Mouse (Mus musculus) right cerebral cortex, postnatal 4 days (tissue): ENCODE measurements around the gene Copb1.
"Not testable (repeated sequence)": the region's sequence is repeated elsewhere in the genome, so short reads cannot be mapped to it uniquely, and the experiment has no call there.

Source experiments
- DNase-seq: peaks from one replicate; pipeline ENCODE4 v3.0.0-alpha.2; 2022

The Copb1 gene

DNA sequence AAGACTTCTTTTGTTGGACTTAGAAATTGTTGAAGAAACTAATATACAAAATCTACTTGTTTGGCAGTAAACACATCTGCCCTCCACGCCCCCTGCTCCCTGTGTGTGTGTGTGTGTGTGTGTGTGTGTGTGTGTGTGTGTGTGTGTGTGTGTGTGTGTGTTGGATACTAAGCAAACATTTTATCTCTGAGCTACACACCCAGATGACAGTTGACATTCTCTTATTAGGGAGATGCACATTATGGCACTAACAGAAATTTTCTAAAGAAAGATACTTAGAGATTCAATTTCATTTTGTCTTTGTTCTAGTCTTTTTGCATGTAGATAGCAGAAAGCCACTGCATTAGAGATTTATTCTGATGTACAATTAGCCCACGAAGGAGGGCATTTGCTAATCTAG lies 37.6 kb downstream of the Copb1 start:
- no peak for DNase-seq

DNA sequence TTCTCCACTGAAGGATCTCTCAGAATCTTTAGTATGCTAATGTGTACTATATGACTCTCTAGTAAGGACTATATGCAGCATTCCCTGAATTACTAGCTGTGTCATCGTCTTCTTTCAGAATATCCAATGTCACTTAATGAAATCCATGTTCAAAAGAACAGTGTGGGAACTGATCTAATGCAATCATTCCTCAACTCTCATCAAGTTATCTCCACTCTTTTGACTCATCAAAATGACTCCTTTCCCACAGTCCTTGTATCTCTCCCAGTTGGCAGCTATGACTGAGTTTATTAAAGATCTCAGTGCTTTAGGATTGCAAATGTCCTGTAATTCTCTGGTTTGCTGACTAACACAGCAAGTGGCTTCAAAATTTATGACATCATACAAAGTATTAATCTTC lies 40.1 kb downstream of the Copb1 start:
- no peak for DNase-seq

DNA sequence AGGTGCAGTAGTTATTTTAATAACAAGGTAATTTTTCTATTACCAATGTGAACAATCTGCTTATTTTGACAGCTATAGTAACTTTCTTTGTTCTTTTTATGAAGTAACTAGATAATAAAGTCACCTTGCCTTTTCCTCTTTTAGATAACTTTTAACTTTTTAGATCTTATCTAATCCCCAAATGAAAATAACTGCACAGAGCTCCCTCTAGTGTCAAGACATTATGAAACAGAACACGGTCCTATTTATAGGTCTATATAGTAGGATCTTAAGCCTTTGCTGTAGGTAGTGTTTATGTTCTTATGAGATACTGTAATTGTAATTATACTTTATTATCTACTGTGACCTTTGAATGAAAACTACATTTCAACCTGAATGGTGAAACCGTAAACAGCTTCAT lies 41.0 kb downstream of the Copb1 start:
- no peak for DNase-seq

DNA sequence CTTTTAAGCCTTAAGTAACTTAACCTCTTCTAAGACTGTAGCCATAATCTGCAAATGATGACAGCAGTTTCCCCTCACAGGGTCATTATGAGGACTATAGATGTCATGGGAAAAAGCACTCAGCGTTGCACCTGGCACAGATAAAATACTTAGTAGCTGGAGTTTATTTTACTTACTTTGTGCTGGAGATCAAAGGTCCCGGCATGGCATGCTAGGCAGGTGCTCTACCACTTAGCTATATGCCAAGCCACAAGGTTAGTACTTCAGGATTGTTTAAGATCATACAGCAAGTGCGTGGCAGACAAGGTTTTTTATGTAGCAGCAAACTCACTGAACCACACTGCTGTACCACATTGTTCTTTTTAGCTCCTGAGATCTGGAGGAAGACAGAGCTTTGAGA lies 43.9 kb downstream of the Copb1 start:
- no peak for DNase-seq

DNA sequence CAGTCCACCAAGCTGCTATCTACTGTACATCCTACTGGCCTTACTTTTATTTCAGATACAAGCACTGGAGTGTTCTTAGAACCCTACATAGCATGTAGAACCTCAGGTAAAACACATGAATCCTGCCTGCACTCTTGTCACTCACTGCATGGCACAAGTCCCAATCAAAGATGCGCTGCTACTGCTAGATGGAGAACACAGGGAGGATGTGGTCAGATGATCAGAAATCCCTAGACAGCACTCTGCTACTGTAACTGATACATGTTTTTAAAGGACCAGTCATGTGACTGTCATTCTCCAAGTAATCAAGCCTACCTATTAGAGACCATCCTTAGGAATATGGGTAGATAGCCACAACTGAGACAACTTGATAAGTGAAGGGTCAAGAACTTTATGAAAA lies 44.7 kb downstream of the Copb1 start:
- DNase-seq = no peak

DNA sequence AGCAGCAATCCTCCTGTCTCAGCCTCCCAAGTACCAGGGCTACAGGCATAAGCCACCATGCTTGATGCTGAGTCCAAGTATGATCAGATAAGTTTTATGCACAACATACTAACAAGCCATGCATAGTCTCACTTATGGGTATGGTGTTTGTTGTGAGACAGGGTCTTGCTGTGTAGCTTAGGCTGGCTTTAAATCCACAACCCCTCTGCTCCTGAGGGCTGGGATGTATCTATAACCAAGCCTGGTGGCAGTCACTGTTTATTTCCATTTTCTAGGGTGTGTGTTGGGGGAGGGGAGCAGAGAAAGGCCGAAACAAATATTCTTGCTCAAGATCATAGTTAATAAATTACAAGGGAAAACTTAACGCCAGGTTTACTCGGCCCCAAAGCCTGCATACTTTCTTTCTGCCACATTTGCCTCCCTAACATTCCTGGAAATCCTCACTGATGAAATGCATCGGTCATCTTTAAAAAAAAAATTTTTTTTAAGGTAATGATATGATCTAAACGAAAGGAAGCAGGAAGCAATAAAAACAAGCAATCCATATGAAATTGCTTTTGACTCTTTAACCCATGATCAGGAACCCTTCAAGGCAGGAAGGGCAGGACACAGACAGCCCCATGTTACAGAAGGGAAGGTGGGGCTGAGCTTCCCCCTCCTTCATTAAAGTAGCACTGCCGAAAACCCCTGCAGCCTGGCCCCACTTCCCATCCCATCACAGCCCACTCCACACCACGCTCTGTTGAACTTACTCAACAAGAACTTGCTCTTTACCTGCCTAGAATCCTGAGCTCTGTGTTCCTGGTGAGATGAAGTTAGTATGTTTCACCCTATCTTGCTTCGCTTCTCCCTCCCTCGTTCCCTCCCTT lies 50.8 kb downstream of the Copb1 start:
- DNase-seq = no peak

DNA sequence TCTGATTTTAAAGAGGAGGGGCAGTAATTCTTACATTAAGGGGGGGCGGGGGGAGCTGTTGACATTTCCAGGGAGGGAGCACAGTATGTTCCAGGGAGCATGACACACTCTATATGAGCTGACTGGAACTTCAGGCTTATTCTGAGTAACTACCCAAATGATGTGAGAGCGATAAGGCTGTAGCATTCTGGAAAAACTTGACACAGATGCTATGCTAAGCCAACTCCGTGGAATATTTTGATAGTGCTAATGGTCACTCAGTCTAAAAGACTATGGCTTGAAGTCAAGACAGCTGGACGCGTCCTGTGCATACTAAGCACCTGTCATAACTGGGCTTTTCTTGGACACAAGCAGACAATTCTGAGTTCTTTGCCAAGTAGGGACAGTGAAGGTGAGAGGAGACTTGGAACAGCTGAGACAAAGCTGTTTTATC lies 51.5 kb downstream of the Copb1 start:
- DNase-seq = no peak

DNA sequence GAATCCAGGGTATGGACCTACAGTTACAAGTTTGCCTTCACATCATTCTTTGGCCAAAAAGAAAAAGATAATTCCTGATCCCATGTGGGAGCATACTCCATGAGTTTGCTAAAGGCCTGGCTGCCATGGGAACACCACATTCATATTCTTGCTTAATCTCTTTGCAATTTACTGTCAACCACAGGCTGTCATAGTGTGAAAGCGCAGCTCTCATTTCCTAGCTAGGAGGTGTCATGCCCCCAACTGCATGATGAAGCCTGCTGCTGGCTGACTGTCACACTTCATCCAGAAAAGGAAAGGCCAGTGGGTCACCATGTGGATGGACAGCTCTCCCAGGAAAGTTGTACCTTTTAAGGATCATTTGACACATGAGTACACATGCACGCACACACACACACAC lies 53.9 kb downstream of the Copb1 start:
- peak; percentile 13 for DNase-seq

DNA sequence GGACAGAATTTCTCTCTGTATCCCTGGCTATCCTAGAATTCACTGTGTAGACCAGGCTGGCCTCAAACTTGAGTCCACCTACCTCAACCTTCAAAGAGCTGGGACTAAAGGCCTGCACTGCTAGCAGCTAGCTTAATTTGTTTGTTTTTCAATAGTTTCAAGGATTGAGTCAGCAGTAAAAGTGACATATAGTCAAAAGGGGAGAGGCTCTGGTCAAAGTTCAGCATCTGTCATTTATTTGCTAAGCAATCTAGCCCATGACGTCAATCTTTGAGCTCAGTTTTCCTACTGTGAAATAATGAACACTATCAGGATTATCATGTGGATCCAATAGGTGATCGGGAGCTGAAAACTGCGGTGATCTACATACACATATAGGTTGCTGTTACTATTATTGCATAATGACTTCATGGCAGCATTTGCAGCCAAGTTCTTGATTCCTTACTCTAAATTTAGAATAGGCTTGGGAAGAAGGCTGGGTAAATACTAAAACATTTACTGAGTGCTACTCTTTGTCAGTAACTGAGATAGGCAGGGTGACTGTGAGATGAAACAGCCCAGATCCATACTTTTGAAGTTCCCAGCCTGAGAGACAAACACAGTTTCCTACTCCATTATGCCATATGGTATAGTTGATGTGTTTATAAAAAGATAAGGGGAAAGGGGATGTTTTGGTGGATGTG lies 54.9 kb downstream of the Copb1 start:
- DNase-seq = no peak

DNA sequence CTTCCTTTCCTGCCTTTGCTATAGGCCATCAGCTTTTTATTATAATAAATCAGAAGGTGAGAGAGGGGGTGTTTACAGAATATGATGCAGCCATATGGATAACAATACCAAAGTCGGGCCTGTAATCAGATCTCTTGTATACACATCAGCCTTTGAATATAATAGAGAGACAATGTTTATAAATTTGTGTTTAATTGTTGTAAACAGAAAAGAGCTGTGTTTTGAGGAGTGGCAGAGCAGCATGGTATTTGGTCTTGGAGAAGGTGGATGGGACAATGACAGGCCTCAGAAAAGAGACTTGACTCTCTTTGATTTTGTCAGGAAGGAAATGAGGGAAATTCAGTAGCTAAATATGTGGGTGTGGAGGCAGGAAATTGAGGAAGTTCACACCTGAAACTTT lies 56.3 kb downstream of the Copb1 start:
- DNase-seq = no peak

DNA sequence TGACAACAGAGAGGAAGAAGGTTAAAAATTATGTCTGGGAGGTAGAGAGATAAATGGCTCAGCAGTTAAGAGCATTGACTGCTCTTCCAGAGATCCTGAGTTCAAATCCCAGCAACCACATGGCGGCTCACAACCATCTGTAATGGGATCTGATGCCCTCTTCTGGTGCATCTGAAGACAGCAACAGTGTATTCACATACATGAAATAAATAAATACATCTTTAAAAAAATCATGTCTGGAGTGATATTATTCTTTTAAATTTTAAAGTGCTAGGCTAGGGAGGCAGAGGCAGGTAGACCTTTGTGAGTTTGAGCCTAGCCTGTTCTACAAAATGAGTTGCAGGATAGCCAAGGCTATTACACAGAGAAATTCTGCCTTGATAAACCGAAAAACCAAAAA lies 57.9 kb downstream of the Copb1 start:
- DNase-seq = not testable (repeated sequence)

DNA sequence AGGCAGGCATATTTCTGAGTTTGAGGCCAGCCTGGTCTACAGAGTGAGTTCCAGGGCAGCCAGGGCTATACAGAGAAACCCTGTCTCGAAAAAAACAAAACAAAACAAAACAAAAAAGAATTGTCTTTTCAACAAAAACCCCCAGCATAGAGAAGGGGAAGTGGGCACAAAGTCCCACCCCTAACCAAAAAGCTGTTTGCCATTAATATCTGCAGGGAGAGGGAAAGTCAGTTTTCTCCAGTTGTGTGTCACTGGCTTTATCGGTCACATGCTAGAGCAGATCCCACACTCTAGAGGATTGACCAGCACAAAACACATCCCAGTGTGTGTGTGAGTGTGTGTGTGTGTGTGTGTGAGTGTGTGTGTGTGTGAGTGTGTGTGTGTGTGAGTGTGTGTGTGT lies 59.7 kb downstream of the Copb1 start:
- DNase-seq = not testable (repeated sequence)

DNA sequence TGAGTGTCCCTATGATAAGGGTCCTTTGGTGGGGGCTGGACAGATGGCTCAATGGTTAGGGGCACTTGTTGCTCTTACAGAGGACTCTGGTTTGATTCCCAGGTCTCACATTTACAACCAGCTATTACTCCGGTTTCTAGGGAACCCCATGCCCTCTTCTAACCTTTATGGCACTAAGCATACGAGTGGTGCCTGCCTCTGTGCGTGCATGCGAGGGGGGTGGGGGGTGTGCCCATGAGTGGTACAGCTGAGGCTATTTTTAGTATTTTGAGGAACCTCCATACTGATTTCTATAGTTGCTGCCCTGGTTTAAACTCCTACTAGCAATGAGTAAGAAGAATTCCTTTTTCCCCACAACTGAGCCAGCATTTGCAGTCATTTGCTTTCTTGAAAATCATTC lies 60.3 kb downstream of the Copb1 start:
- DNase-seq = no peak

DNA sequence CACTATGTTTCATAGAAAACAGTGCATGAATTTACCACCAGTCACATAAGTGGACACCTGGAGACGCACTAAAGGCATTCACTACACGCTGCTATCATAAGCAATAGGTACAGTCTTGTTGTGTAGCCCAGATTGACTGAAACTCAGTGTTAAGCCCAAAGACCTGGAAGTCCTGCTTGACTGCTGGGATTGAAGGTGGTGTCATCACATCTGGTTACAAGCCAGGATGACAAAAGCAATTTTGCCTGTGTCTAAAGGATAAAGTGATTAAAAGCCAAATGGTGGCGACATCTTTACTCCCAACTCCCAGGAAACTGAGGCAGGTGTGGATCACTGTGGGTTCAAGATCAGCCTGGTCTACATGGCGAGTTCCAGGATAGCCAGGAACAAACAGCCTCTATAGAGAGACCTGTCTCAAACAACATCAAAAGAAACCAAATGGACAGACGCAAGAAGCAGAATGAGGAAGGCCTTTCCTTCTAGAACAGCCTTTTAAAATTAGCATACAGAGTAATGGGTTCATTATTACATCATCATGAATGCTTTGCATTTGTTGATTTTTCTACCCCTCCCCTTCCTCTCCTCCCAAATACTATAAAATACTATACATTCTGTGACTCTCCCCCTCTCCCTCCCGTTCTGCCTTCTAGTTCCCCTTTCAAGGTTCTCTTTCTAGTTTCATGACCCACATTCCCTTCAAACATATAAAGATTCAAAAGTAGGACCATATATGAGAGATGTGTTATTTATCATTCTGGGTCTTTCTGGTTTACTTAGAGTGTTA lies 61.0 kb downstream of the Copb1 start:
- DNase-seq = no peak

DNA sequence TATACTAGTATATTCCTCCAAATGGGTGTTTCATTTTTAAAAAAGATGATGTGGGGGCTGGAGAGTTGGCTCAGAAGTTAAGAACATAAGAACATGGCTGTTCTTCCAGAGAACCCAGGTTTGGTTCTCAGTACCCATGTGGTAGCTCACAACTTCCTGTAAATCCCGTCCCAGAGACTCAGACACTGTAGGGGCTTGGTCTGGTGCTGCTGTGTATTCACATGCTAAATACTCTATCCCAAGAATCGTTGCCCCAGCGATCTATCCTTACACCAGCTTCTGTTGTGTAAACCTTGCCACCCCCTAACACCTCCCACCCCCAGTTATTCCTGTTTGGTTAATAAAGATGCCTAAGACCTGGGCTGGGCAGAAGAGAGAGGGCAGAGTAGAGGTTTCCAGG lies 61.9 kb downstream of the Copb1 start:
- no peak for DNase-seq

DNA sequence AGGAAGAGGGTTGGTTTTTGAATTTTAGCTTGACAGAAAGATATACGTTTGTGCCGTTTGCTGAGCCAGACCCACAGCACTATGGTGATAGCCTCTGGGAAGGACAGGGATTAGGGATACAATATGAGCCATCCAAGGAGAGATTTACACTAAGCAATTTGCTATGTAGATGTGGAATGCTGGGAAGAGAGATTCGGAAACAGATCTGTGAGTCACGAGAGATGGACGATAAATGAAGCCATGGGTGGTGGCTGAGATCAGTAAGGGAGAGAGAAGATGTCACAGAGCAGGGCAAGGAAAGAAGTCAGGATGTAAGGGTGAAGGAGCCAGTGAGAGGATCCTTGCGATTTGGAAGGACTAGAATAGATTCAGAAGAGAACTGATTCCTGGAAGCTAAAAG lies 71.1 kb downstream of the Copb1 start:
- DNase-seq = no peak

DNA sequence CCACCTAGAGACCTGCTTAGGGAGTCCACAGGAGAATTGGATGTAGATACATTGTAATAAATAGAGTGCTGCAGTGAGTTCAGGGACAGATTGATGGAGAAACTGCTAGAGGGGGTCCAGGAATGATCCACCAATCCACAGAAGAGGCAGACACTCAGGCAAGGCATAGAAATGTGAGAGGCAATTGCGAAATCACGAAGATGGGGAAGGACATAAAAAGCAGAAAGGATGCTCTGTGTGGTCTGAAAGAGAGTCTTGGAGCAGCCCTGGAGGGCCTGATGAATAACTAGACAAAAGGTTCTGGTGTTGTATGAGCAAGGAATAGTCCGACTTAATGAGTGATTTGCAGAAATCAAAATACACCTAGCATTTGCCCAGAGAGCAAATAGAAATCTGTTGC lies 71.8 kb downstream of the Copb1 start:
- DNase-seq = no peak

DNA sequence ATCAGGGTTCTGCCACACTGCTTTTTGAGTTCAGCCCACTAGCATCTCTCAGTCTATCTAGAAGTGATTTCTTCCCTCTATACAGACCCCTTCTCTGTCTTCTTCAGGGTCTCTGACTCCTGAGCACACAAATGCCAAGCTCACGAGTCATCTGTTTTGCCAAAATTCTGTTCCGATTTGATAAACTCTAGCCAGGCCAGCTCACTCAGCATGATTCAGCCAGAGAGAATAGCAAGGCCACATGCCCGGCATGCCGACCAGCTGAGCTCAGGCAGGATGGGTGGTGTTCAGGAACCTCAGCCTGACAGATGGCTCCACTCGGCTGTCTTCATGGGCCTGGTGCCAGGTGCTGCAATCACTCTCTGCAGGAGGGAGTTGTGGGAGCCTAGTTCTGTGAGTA lies 73.1 kb downstream of the Copb1 start:
- DNase-seq = peak; percentile 79

DNA sequence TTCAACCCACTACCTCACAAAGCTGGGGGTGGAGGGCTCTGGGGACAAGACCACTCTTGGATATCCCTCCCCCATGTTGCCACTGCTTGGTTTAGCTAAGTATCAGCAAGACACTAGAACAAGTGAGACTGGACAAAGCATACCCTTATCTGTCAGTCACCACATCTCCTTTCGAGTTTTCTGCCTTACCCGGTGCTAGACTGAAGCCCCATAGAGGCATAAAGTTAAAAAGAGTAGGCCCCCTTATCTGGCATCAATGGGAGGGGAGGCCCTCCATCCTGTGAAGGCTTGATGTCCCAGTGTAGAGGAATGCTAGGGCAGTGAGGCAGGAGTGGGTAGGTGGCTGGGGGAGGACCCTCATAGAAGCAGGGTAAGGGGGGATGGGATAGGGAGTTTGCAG lies 77.9 kb downstream of the Copb1 start:
- DNase-seq = no peak

DNA sequence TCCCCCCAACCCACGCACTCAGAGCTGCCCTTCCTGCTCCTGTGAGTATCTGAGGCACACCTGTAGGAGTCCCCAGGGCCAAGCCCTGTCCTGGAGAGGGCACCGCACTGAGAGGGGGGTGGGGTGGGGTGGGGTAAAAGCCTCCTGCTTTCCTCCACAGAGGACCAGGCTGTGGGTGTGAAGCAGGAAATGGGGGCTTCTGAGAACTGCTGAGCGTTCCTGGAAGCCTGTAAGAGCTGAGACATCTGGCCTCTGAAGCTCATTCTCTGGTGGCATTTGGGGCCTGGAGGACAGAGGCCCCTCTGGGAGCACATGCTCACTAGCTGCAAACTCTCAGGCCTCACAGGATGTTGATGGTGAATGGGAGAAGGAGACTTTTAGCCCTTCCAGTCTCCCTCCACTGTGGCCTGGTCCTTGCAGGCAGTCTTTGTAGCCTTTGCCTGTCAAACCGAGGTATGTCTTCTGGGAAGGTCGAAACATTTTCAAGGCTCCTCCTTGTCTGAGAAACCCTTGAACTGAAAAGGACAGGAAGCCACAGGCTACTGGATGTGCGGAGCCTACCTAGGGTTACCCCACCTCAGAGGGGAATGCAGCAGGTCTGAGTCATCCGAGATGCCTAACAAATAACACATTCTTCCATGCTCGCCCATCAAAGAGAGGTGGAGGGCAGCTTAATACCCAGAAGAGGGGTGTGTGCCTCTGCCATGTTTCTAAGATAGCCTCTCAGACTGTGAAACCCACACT lies 83.0 kb downstream of the Copb1 start:
- no peak for DNase-seq

DNA sequence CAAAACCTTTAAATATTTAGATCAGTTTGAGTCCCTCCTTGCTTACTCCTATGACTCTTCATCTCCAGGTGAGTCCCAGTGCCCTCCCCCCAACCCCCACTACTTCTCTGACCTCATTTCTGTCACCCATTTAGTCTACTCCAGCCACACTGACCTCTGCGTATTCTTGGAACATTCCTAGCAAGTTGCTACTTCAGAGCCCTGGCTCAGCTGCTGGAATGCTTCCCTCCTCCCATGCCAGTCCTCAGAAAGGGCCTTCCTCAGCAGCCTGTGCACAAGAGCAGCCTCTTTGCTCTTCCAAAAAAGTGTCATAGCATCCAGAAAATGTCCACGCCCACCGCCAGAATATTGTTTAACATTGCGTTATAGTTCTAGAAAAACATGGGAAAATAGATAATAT lies 84.5 kb downstream of the Copb1 start:
- no peak for DNase-seq

DNA sequence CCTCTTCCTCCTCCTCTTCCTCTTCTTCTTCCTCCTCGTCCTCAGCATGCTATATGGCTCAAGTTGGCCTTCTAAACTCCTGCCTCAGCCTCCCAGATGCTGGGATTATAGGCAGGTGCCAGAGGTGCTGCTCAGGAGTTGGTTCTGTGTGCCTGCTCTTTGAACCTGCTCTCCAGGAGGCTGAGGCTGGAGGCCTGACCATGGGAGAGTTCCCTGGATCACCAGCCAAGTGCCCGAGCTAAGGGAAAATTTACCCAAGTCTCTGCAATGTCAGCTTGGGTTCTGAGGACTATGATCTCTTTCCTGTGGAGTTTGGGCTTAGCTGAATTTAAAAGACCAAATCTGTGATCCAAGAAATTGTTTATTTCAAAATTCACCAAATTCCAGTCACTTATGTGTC lies 85.1 kb downstream of the Copb1 start:
- DNase-seq = no peak
